Mouse (Mus musculus) megakaryocyte-erythroid progenitor cell, adult 5-6 weeks (primary cell): ENCODE measurements at regions not wholly inside any gene's neighbourhood (a gene's known extent, or its start where the extent isn't known, plus 50 kb on each side); places are given as distances from the start of the nearest gene placed in this dataset.

Experiments
- ATAC-seq: replicated peaks from 2 replicates; pipeline ENCODE4 v1.8.0; 2016; ENCODE audit warnings: mild to moderate bottlenecking, inconsistent platforms; ENCODE audit not compliant: severe bottlenecking, poor library complexity, low FRiP score, low TSS enrichment

DNA sequence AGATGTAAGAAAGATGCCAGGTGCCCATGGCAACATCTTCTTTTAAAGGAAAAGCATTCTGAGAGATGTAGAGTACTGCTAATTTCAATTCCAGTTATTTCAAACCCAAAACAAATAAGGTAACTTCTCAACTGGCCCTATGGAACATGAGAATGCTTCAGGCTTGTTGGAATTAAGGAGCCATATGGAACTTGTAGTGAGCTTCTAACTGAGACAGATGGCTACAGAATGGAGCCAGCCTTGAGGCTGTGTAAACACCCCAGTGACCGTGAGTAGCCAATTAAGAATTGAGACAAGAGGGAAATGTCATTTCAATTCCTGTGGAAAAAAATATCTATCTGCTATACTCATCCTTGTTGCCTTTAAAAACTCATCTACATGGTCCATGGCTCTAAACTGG, 769.0 kb upstream of the Marcks start:
- ATAC-seq: no peak

DNA sequence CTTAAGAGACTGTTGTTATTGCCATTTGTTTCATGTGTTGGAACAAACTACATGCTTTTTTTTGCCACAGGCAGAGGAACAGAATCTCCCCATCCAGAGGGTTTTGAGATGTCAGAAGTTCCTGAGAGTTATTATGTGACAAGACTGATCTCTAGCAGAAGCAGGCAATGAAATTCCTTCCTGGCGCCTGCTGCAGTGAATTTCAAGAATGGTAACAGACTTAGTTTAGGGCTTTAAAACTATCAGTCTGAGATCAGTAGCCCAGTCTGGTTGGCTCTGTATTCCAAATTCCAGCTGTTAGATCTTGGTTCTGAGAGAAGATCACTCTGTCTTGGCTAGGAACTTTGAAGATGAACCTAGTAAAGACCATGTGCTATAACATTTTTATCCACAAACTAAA, 749.2 kb upstream of the Marcks start:
- no peak for ATAC-seq

DNA sequence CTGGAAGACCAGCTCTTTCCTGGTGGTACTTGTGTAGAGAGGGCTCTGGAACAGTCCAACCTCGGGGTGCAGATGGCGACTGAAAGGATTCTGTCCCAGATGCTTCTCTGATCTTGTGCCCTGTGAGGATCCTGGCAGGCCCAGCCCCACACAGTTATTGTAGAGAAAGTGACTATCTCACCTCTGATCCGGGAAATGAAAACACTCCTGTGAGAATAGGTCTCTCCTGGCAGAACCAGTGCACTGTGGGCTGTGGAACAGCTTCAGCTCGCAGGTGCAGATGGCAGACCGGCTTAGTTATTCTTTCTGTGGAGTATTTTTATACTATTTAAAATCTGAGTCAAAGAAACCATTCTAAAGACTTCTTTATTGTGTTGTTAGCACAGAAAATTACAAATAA, 742.1 kb upstream of the Marcks start:
- no peak for ATAC-seq

DNA sequence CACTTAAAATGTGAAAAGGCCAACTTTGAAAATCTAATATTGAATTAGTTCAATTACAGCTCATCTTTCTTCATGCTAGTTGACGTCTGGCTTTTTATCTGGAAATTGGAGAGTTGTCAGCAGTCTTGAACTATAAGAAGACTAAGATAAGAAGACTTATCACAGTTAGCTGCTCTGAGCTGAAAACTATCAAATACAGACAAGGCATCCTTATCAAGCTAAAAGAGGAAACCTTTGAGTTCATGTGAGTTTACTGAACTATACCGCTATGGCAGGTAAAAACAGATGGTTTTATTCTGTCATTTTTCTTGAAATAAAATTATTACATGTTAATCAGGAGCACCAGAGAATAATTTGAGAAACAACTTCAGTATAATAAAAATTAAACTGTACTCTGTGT, 735.2 kb upstream of the Marcks start:
- no peak for ATAC-seq

DNA sequence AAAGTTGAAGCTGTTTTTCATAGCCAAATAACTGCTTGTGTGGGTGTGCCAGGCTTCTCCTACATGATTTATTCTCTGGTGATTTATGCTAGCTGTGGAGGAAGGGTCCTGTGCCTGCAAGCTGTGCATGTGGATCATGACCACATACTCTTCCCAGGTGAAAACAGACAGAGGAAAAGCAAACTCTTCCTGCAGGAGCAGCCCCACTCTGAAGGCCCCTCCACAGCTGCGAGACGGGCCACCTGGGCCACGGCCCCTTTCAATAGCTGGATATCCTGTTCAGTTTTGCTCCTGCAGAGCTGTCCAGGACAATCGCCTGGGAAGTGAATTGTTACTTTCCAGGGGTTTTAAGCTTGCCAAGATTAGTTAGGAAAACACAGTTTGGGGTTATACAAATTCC, 722.3 kb upstream of the Marcks start:
- no peak for ATAC-seq

GRCm38 (mm10) chr10:37849291-37849846, 710.6 kb upstream of the Marcks start:
- no peak for ATAC-seq

- no peak for ATAC-seq
Observed at GRCm38 (mm10) chr10:37842820-37843219, 704.1 kb upstream of the Marcks start.

GRCm38 (mm10) chr10:37841842-37842241, 703.1 kb upstream of the Marcks start:
- ATAC-seq: no peak

DNA sequence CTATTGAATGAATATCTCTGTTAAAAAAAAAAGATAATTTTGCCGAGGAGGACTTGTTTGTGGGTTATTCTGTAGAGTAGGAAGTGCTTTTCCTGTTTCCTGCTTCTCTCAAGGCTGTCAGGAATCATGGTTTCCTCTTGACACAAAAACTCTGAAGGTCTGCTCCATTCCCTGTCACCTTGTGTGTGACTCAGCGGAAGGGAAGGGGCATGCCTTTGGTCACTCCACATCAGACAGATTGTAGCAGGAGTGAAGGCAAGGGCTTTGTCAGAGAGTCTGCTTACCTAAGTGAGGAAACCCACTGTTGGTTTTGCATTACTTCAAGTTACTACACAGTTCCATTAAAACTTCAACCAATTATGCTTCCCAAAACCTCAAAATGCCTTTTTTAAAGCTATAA, 699.0 kb upstream of the Marcks start:
- ATAC-seq: no peak

DNA sequence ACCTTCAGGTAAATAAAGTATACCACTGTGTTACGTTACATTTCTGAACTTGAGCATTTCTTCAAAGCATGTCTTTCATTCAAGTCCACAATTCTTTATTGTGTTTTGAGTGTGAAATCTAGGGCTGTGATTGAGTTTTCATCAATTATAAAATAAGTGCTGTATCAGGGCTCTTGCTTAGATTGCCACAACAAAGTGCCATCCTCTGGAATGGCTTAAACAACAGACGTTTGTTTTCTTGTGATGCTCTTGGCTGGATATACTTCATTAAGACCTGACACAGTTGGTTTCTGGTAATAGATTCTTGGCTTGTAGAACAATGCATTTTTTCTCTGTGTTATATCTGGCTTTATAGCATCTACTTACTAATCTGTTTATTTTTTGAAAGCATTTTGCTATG, 674.3 kb upstream of the Marcks start:
- no peak for ATAC-seq

DNA sequence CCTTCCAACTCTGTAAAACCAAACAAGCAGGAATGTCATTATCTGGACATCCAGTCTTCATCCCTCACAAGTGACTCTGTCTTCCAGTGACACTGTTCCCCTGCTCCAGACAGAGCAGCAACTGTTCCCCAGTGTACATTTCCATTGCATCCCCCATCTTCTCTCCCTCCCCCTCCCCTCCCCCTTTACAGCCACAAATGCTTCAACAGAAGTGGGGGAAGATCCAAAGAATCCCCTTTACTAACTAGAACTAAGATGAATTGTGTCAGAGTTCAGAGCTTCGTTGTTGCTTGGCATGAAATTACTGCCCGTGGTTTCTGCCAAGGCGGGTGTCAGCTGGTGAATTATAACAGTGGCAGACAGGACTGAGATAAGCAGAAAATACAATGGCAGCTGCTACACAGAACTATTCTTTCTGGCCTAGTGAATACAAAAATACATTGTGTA, 673.7 kb upstream of the Marcks start:
- ATAC-seq: no peak

DNA sequence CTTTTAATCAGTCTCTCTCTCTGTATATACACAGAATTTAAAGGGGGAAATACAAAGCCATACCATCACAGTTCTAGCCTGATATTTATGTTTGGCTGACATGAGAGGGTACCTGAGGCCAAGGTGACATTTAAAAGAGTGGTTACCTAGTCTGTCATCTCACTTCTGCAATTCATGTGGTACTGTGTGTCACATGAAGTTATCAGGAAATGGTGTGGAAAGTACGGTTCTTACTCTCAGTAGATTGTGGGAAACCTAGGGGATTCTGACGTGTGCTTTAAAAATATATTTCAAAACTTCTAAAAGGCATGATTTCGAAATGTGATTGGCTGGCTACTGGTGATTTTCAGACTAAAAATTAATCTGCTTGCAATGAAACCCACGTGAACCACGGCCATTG, 673.1 kb upstream of the Marcks start:
- no peak for ATAC-seq

DNA sequence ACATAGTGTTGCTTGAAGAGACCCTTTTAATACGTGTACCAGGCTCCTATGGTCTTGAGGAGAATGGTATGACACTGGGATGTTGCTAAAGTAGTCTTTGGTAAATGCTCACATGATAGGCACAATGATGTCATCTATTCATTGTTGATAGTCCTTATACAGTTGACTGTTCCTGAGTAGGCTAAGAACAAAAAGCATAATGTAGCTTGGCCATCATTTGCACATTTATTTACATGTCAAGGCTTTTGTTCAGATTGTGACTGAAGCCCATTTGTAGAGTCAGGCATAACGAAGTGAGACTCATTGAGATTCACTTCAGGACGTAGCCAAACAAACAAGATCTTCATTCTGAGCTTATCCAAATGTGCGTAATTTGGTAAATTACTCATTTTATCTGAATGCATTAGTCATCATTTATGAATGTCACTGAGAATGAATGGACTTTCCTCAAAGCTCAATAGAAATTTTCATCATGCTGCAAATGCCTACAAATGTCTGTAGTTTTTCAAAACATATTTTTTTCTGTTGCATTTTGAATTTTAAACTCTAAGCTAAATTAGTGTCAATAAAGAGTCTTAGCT, 664.6 kb upstream of the Marcks start:
- no peak for ATAC-seq

DNA sequence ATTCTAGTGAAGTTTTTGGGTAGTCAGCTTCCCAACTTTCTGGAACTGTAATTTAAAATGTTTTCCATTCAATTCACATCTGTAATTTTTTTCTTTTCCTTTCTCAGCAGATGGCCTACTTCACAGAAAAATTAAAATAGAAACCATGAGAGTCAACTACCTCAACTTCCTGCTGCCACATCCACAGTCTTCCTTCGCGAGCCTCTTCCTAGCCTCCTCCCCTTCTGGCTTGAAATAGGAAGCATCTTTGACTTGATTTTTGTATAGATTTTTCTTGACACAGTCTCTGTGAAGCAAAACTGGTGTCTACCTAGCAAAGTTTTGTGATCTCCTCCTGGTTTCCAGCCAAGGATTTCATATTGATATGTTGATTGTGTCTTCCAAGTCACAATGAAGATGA, 660.7 kb upstream of the Marcks start:
- no peak for ATAC-seq

DNA sequence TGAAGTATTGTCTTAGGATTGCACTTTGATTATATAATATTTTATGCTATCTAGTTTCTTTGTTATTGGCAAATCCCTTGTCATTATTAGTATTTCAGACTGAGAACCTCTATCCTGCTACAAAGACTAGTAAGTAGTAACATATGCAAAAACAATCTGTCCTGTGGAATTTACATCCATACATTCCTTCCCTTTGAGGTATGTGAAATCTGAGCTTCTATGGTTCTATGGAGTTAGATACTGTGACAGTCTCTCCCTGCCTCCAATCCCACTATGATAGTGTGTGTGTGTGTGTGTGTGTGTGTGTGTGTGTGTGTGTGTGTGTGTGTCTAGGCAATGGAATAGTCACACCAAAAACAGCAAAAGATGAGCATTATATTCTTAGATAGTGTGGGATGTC, 659.6 kb upstream of the Marcks start:
- no peak for ATAC-seq

GRCm38 (mm10) chr10:37797701-37798100, 659.0 kb upstream of the Marcks start:
- no peak for ATAC-seq

DNA sequence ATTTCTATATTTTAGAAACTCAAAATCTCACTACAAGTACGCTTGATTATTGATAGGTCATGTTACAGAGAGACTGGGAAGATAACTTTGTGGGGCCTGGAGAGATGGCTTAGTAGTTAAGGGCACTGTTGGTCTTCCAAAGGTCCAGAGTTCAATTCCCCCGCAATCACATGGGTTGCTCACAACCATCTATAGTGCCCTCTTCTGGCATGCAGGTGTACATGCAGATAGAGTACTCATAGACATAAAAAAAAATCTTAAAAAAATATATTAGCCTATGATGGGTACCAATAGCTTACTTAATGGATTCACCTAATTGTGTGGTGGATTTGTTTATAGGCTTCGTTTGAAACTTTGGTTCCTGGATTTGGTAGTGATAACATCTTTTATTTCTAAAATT, 654.2 kb upstream of the Marcks start:
- no peak for ATAC-seq

- no peak for ATAC-seq
Observed at GRCm38 (mm10) chr10:37788049-37788448, 649.3 kb upstream of the Marcks start.

GRCm38 (mm10) chr10:37779383-37780302, 640.9 kb upstream of the Marcks start:
- ATAC-seq: no peak

DNA sequence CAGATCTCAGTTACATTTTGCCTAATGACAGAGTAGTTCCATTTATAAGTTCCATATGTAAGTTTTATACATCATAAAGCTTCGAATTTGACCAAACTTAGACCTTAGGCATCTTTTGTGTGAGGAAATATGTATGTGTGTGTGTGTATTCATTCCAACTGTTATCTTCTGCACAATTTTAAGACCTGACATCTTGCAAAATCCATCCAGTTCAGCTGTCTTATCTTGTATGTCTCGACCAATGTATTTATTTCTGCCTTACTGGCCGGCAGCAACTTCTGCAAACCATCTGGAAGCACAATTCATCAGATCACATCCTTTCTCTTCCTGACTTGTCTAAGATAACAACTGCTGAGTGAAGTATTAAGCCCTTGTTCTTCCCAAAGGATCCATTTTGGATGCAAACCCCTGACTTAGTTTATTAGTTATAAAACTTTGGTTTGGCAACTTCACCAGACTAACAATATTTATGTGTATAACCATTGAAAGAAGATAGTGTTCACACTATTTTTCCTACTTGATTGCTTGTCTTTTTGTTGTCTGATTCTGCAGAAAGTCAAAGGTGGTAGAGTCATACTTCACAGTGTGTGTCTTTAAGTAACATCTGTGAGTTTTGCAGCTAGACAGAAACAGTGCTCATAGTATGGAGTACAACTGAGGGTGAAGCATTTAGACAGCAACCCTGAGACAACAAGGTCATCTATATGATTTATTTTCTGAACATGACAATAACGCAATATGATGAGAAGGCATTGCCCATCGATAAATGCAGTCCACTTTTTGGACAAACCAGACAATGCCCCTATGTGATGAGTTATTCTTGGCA, 622.0 kb upstream of the Marcks start:
- no peak for ATAC-seq
